Mouse (Mus musculus): ENCODE measurements around the gene Cacna1a. TPM values are rescaled to one million over a fixed set of nuclear protein-coding genes. Genes with fewer than 3 reads are reported as not detected.
A peak's percentile ranks its signal among the peaks of the same experiment; 100 is the strongest.
"Not testable (repeated sequence)": the region's sequence is repeated elsewhere in the genome, so short reads cannot be mapped to it uniquely, and the experiment has no call there.

The Cacna1a gene
- total RNA-seq, 2 experiments from 2014 or later: 5.2 to 8.4 TPM

DNA sequence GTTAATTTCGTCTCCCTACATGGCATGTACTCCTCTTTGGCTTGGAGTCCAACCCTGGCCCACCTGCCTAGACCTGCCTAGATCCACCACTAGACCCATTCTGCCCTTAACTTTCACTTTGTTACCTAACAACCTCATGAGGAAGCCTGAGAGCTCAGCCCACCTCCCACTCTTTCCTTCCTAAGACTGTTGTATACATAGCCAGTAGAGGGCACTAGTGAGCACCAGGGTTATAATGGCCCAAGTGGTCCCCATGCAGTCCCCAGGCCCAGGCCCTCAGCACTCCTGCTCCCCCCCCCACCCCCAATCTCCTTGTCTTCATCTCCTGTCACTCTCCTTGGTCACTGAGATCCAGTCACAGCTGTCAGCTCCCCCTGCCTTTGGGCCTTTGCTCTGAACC lies 86.2 kb downstream of the Cacna1a start:
- no peak for DNase-seq

DNA sequence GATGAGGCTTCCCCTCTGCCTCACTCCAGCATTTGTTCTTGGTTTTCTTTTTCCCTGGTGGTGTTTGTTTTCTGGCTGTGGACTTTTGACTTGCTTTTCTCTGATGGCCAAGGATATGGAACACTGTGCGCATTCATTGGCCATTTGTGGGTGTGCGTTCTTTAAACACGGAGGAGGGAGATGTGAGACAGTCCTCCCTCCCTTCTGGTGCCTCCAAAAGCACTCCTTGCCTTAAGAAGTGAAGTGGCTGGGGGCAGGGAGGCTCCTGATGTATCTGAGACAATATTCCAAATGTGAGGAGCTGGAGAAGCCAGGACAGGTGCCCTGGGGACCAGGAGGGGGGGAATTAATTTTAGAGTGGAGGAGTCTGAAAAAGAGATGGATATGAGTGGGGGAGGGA lies 89.1 kb downstream of the Cacna1a start:
- DNase-seq: no peak

- DNase-seq: no peak
Measured at GRCm38 (mm10) chr8:84483004-84483403, 94.8 kb downstream of the Cacna1a start.

- no peak for DNase-seq
Measured at GRCm38 (mm10) chr8:84485366-84485765, 97.1 kb downstream of the Cacna1a start.

DNA sequence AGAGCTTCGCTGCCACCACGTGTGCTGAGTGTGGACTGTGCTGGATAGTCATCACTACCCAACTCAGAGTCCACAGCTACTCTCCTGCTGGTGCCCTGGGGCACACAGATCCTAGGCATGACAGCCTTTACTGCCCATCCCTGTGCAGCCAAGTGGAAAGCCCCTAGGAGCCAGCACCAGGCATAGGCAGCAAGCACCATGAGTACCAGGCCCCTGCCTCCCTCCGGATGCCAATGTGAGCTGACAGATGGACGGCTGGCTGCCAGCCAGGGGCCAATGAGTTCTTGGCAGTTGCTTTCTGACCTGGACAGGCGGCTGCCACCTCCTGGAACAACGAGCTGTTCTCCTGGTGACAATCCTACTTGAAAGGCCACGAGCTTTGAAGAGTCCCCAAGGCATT lies 97.6 kb downstream of the Cacna1a start:
- DNase-seq: peak; percentile 27

DNA sequence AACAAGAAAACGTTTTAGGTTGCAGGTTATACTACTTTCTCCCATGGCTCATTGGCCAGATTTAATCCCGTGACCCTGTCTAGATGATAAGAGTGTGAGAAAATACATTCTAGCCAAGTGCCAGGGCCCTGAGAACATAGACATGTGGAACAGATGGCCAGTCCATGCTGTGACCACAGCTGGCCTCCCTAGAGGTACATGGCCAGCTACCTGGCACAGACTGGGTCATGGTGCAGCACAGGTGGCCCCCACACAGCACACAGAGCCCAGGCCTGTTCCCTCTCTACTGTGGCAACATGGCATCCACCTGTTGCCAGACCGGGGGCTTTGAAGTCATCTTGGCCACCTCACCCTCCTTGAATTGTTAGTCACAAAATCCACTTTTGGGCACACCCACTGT lies 101.0 kb downstream of the Cacna1a start:
- DNase-seq: no peak

GRCm38 (mm10) chr8:84494541-84495084 lies 106.4 kb downstream of the Cacna1a start:
- no peak for DNase-seq

DNA sequence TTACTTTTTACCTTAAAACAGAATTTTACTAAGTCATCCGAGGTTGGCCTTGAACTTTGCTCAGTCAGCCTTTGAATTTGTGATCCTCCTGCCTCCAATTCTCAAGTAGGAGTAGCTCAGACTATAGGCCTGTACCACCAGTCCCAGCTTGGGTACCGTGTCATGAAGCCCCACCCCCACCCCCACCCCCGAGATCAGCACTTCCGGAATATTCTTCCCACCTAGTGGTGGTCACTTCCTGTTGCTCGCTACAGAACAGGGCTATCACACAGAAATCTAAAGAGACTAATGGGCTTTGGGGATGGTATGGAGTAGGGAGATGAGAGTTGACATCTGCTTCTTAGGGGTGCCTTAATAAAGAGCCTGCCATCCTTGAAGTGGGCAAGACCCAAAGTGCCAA lies 112.9 kb downstream of the Cacna1a start:
- no peak for DNase-seq

- DNase-seq: peak; percentile 47
Measured at GRCm38 (mm10) chr8:84501671-84502308, 113.5 kb downstream of the Cacna1a start.

- no peak for DNase-seq
Measured at GRCm38 (mm10) chr8:84502638-84503037, 114.4 kb downstream of the Cacna1a start.

DNA sequence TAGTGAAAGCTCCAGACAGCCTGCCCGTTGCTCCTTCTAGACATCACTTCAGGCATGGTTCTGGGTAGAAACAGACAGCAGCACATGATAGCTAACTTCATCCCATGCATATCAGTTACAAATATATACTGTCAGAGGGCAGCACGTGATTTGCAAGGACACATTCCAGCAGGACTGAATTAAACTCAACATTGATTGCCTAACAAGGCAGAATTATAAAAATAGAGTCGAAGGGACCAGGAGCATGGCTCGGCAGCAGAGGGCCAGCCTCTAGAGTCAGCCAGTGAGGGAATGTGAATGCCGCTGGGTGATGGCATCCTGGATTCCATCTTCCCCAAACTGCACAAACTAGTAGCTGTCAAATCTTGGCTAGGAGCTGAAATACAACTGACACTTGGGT lies 119.0 kb downstream of the Cacna1a start:
- DNase-seq: no peak

- DNase-seq: not testable (repeated sequence)
Measured at GRCm38 (mm10) chr8:84509764-84510163, 121.5 kb downstream of the Cacna1a start.

DNA sequence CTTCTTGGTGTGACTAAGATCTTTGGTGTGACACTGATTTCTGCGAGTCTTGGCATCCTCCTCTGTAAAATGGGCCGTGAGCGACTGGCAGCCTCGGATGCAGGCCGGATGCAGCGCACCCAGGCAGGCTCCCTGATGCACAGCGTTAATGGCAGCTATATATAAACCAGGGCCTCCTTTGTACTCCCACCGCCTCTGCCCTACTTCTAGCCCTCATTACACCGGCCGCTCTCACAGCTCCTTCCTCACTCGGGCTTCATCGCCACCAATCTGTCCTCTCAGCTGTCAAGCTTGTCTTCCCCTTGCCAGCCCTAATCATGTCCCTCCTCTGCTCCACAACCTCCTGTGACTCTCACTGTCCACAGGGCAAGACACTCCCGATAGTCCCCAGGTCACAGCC lies 123.4 kb downstream of the Cacna1a start:
- DNase-seq: no peak

- peak; percentile 23 for DNase-seq
Measured at GRCm38 (mm10) chr8:84513765-84514164, 125.5 kb downstream of the Cacna1a start.

GRCm38 (mm10) chr8:84518180-84518579 lies 129.9 kb downstream of the Cacna1a start:
- no peak for DNase-seq

- no peak for DNase-seq
Measured at GRCm38 (mm10) chr8:84518720-84519119, 130.5 kb downstream of the Cacna1a start.

- DNase-seq: no peak
Measured at GRCm38 (mm10) chr8:84519767-84520626, 131.8 kb downstream of the Cacna1a start.

DNA sequence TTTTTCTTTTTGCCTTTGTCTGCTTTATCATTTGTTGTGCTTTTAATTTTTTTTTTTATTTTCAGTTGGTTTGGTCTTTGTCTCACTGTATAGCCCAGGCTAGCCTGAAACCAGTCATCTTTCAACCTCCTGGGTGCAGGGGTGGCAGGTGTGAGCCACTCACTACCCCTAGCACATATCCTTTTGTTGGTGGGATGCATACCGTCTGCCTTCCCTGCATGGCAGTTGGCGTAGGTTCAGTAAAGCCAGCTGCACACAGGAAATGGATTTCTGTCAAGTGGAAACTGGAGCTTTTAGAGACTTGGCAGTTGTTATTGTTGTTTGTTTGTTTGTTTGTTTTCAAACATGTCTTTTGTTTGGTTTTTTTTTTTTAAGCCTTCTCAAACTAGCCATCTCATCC lies 132.8 kb downstream of the Cacna1a start:
- no peak for DNase-seq

DNA sequence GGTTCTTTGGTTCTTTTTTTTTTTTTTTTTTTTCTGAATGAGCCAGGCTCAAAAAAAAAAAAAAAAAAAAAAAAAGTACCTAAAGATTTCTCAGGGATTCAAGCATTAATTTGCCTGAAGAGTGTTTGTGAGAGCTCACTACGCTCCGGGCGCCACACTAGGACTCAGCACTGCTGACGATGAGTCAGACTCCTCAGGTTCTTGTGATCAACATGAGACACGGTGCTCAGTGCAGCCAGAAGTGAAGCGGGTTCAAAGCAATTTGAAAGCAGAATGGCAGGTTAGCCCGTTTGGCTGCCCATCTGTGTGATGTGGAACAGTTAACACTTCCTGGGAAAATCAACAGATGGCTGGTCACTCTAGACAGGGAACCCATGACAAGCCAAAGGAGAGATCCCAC lies 139.8 kb downstream of the Cacna1a start:
- DNase-seq: no peak

GRCm38 (mm10) chr8:84529548-84529947 lies 141.3 kb downstream of the Cacna1a start:
- no peak for DNase-seq

- DNase-seq: no peak
Measured at GRCm38 (mm10) chr8:84532725-84533124, 144.5 kb downstream of the Cacna1a start.

- no peak for DNase-seq
Measured at GRCm38 (mm10) chr8:84533341-84533740, 145.1 kb downstream of the Cacna1a start.

DNA sequence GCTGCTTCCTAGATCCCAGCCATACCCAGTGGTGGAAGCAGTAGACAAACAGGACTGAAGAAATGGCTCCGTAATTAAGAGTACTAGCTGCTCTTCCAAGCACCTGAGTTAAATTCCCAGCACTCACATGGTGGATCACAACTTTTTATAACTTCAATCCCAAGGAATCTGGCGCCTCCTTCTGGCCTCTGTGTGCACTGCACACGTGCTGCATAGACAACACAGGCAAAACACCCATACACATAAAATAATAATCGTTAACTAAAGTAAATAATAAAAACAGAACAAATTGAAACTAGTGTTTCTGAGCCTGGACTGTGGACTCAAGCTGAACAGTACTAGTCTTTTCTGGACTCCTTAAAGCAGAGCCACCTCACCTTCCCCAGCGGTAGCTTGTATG lies 148.7 kb downstream of the Cacna1a start:
- no peak for DNase-seq

DNA sequence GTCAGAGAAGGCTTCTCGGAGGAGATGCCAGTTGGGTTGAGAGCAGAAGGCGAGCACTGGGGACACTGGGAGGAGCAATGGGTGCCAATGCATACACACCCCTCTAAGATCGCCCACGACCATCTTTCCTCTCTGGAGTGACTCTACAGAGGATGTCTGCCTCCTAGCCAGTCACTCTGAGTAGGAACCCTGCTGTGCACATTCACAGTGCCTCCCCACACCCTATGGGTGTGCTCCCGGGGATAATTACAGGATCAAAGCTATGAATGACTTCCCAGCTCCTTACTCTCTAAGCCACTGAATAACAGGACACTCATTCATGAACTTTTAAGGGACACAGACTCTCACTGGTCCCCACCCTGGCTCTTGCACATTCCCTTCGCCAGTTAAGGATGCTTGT lies 151.1 kb downstream of the Cacna1a start:
- DNase-seq: no peak
